Mouse (Mus musculus) liver, adult 2 months (tissue): Measurements from ENCODE around the gene Stag1.

ENCODE experiments used
- CTCF ChIP-seq: fragments of 200-500 bp; IDR thresholded peaks from 2 replicates; pipeline ENCODE4 v1.5.1; 2011; ENCODE audit warnings: low read depth, low read length, control low read depth
- POLR2A ChIP-seq: fragments of 200-500 bp; IDR thresholded peaks from 2 replicates; pipeline ENCODE4 v1.6.1; 2011; ENCODE audit warnings: low read length, control low read depth; ENCODE audit not compliant: insufficient read depth; ENCODE audit errors: extremely low read depth

- TF ChIP-seq CTCF (no peak), POLR2A (no peak)
Observed at GRCm38 (mm10) chr9:101005866-101006265, 408.3 kb downstream of the Stag1 start.
